Mouse (Mus musculus): ENCODE results near the gene Gm9. TPM values are rescaled to one million over a fixed set of nuclear protein-coding genes. Genes with fewer than 3 reads are reported as not detected.

The Gm9 gene
- polyA plus RNA-seq, 1 experiment from 2014 or later: not detected

- Histone ChIP-seq H3K4me1 (ENCODE audit: control insufficient read depth, insufficient read depth, low read length) (no peaks in the 10 kb centered on the region), H3K27ac (ENCODE audit: low read depth, low read length) (no peak within 1 kb of the TSS), H3K27me3 (ENCODE audit: control insufficient read depth, insufficient read depth, low read length) (no peaks in the 10 kb centered on the region), H3K4me3 (ENCODE audit: low read length) (no peak within 1 kb of the TSS), H3K4me2 (replicated peaks; ENCODE audit: low read depth, low read length) (no peak within 1 kb of the TSS), H3K9ac (ENCODE audit: low read depth, low read length) (no peak within 1 kb of the TSS), H3K9me3 (ENCODE audit: control insufficient read depth, low read length) (no peaks in the 10 kb centered on the region), H3K36me3 (ENCODE audit: control insufficient read depth, insufficient read depth, low read length) (no peaks in the 10 kb centered on the region)
- WGBS: 57% methylated on average over 5 of the region's 5 CpGs
- no peak for ATAC-seq (ENCODE audit: low FRiP score, low TSS enrichment)
Measured at GRCm38 (mm10) chrX:37168742-37169141, 42.1 kb downstream of the Gm9 start, which contains the start of gene Akap14. Gene Akap14, minus strand, starts transcription at chrX:37168842.

GRCm38 (mm10) chrX:37167085-37167484, 43.8 kb downstream of the Gm9 start:
- Histone ChIP-seq H3K36me3 (ENCODE audit: control insufficient read depth, insufficient read depth, low read length) (no peaks in the 10 kb centered on the region), H3K4me1 (ENCODE audit: control insufficient read depth, insufficient read depth, low read length) (no peaks in the 10 kb centered on the region), H3K9me3 (ENCODE audit: control insufficient read depth, low read length) (no peaks in the 10 kb centered on the region), H3K27me3 (ENCODE audit: control insufficient read depth, insufficient read depth, low read length) (no peaks in the 10 kb centered on the region), H3K9ac (ENCODE audit: low read depth, low read length) (no peak overlapping the region), H3K27ac (ENCODE audit: low read depth, low read length) (no peak overlapping the region), H3K4me3 (ENCODE audit: low read length) (no peak overlapping the region), H3K4me2 (replicated peaks; ENCODE audit: low read depth, low read length) (no peak overlapping the region)
- WGBS: 38% methylated on average over 3 of the region's 3 CpGs
- no peak for ATAC-seq (ENCODE audit: low FRiP score, low TSS enrichment)

DNA sequence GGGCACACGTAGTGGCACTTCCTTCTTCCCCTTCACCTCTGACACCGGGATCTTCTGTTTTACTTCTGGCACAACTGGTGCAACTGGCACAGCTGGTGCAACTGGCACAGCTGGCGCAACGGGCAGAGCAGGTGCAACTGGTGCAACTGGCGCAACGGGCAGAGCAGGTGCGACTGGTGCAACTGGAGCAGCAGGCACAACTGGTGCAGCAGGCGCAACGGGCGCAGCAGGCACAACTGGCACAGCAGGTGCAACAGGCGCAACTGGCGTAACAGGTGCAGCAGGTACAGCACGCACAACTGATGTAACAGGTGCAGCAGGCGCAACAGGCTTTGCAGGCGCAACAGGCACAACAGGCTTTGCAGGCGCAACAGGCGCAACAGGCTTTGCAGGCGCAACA, 47.7 kb downstream of the Gm9 start:
- no peak overlapping the region for H3K27ac ChIP-seq (ENCODE audit: low read depth, low read length)
- H3K4me2 ChIP-seq (replicated peaks; ENCODE audit: low read depth, low read length): no peak overlapping the region
- H3K36me3 ChIP-seq (ENCODE audit: control insufficient read depth, insufficient read depth, low read length): no peaks in the 10 kb centered on the region
- 76% methylated on average over 18 of the region's 18 CpGs for WGBS
- H3K9me3 ChIP-seq (ENCODE audit: control insufficient read depth, low read length): no peaks in the 10 kb centered on the region
- no peaks in the 10 kb centered on the region for H3K4me1 ChIP-seq (ENCODE audit: control insufficient read depth, insufficient read depth, low read length)
- no peaks in the 10 kb centered on the region for H3K27me3 ChIP-seq (ENCODE audit: control insufficient read depth, insufficient read depth, low read length)
- no peak for ATAC-seq (ENCODE audit: low FRiP score, low TSS enrichment)
- no peak overlapping the region for H3K9ac ChIP-seq (ENCODE audit: low read depth, low read length)
- H3K4me3 ChIP-seq (ENCODE audit: low read length): no peak overlapping the region

- H3K27ac ChIP-seq (ENCODE audit: low read depth, low read length): no peak overlapping the region
- 80% methylated on average over 10 of the region's 10 CpGs for WGBS
- H3K4me3 ChIP-seq (ENCODE audit: low read length): no peak overlapping the region
- no peak overlapping the region for H3K9ac ChIP-seq (ENCODE audit: low read depth, low read length)
- no peaks in the 10 kb centered on the region for H3K36me3 ChIP-seq (ENCODE audit: control insufficient read depth, insufficient read depth, low read length)
- no peak overlapping the region for H3K4me2 ChIP-seq (replicated peaks; ENCODE audit: low read depth, low read length)
- H3K4me1 ChIP-seq (ENCODE audit: control insufficient read depth, insufficient read depth, low read length): no peaks in the 10 kb centered on the region
- no peaks in the 10 kb centered on the region for H3K27me3 ChIP-seq (ENCODE audit: control insufficient read depth, insufficient read depth, low read length)
- ATAC-seq (ENCODE audit: low FRiP score, low TSS enrichment): no peak
- no peaks in the 10 kb centered on the region for H3K9me3 ChIP-seq (ENCODE audit: control insufficient read depth, low read length)
Measured at GRCm38 (mm10) chrX:37161169-37161568, 49.7 kb downstream of the Gm9 start.

Other genes starting within 250 kb of the Gm9 start
- gene Sept6, start 219.2 kb downstream of the Gm9 start, polyA plus RNA-seq (2014; fragmentation: Nextera tagmentation; extraction: Ambion mirVana): 19.3 and 27.9 TPM in 2 replicates
- not detected in 2 replicates for gene Sowahd, start 162.2 kb downstream of the Gm9 start, polyA plus RNA-seq (2014; fragmentation: Nextera tagmentation; extraction: Ambion mirVana)
- gene Rpl39, start 125.6 kb downstream of the Gm9 start, polyA plus RNA-seq (2014; fragmentation: Nextera tagmentation; extraction: Ambion mirVana): 608 and 939 TPM in 2 replicates
- gene Upf3b, start 100.7 kb downstream of the Gm9 start, polyA plus RNA-seq (2014; fragmentation: Nextera tagmentation; extraction: Ambion mirVana): 27.4 and 33.8 TPM in 2 replicates
- gene Nkap, start 84.2 kb downstream of the Gm9 start, polyA plus RNA-seq (2014; fragmentation: Nextera tagmentation; extraction: Ambion mirVana): 21.1 and 21.5 TPM in 2 replicates
- gene Akap14, start 42.2 kb downstream of the Gm9 start, polyA plus RNA-seq (2014; fragmentation: Nextera tagmentation; extraction: Ambion mirVana): 0.23 TPM in 1 of 2 replicates, not detected in the other
- 410 and 565 TPM in 2 replicates for gene Ndufa1, start 19.9 kb downstream of the Gm9 start, polyA plus RNA-seq (2014; fragmentation: Nextera tagmentation; extraction: Ambion mirVana)
- 8.5 and 11.3 TPM in 2 replicates for gene Rnf113a1, start 19.8 kb downstream of the Gm9 start, polyA plus RNA-seq (2014; fragmentation: Nextera tagmentation; extraction: Ambion mirVana)
- gene Rhox1, start 11.2 kb upstream of the Gm9 start, polyA plus RNA-seq (2014; fragmentation: Nextera tagmentation; extraction: Ambion mirVana): not detected in 2 replicates
- not detected in 2 replicates for gene Rhox2a, start 33.9 kb upstream of the Gm9 start, polyA plus RNA-seq (2014; fragmentation: Nextera tagmentation; extraction: Ambion mirVana)
- not detected in 2 replicates for gene Rhox3a, start 38.9 kb upstream of the Gm9 start, polyA plus RNA-seq (2014; fragmentation: Nextera tagmentation; extraction: Ambion mirVana)
- not detected in 2 replicates for gene Rhox4a, start 54.3 kb upstream of the Gm9 start, polyA plus RNA-seq (2014; fragmentation: Nextera tagmentation; extraction: Ambion mirVana)
- gene Rhox3a2, start 169.0 kb upstream of the Gm9 start, polyA plus RNA-seq (2014; fragmentation: Nextera tagmentation; extraction: Ambion mirVana): not detected in 2 replicates
- gene Rhox4a2, start 179.8 kb upstream of the Gm9 start, polyA plus RNA-seq (2014; fragmentation: Nextera tagmentation; extraction: Ambion mirVana): not detected in 2 replicates
- not detected in 2 replicates for gene Rhox2b, start 201.0 kb upstream of the Gm9 start, polyA plus RNA-seq (2014; fragmentation: Nextera tagmentation; extraction: Ambion mirVana)
- not detected in 2 replicates for gene Rhox4b, start 221.5 kb upstream of the Gm9 start, polyA plus RNA-seq (2014; fragmentation: Nextera tagmentation; extraction: Ambion mirVana)
- gene Rhox2c, start 242.6 kb upstream of the Gm9 start, polyA plus RNA-seq (2014; fragmentation: Nextera tagmentation; extraction: Ambion mirVana): not detected in 2 replicates
- not detected in 2 replicates for gene Rhox3c, start 247.5 kb upstream of the Gm9 start, polyA plus RNA-seq (2014; fragmentation: Nextera tagmentation; extraction: Ambion mirVana)

All from kidney, embryonic 14.5 days (tissue).